In the genomic region with DNA sequence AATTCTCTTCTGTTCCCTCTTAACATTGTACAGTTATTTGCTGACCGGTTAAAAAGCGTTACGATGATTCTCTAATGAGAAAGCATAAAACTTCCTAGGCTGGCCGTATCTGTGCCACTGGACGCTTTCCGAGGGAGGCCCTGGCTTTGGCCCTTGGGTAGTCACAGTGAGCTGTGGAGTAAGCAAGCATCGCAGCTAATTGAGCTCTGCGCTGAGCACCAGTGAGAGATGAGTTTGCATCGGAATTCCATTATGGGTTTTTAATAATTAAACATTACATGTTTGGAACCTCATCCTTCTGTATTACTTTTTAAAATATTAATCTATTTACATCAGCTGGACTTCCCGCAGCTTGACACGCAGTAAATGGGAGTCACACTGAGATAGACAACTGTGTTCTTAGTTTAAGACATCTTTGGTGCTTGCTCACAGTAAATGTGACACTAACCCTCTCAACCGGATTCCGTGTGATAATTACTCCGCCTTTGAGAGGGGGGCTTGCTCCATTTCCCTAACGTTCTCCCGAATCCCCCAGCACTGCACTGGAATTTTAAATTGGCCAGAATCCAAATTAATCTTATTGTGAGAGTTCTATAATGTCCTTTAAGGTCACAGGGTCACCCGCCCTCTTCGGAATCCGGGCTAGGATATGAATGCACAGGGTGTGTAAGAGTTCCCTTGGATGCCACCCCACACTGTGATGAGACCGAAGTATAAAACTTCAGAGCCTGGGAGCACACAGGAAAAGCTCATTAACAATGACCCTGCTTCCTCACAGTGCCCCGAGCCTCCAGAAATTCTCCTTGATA, we compare ENCODE assay signal across 14 mouse cellular contexts.
DNase-seq lines count a peak whose midpoint lies in the region; ATAC-seq and TF ChIP-seq lines count a peak whose summit lies in the region.
"Had no signal": no experiment of that assay in that cellular context is flagged by ENCODE, and none has a peak within 500 bp of the region (broad histone marks: within the 10 kb centered on the region; RNA-seq: fewer than 3 reads in every experiment).

No protein-coding gene starts in this region.

- peaks cover 8% of the 10 kb centered on the region for H3K36me3 ChIP-seq in midbrain, embryonic 10.5 days
- H3K36me3 ChIP-seq in midbrain, embryonic 16.5 days (ENCODE audit: control insufficient read depth, insufficient read depth, low read length), result peaks cover 3% of the 10 kb centered on the region; the same call in 1 of the 2 replicates
- H3K36me3 ChIP-seq in midbrain, embryonic 12.5 days, result 0 out of 2 replicates have a peak, but pooled peaks cover 6% of the 10 kb centered on the region

- intact Hi-C loops in gastrocnemius, adult 2 months (cut with DNase I), result loop anchor here (5.0 kb wide), 1 partner anchor 135 kb away; the partner anchor contains the start of genes 9030612E09Rik and Sobp

- H3K4me3 ChIP-seq in gastrocnemius, adult 2 months, result no peak overlapping the region
- H3K4me3 ChIP-seq in midbrain, embryonic 10.5 days, result 0 out of 2 replicates have a peak overlapping the region, but pooled peaks have one; percentile 16
- no peak overlapping the region for H3K4me3 ChIP-seq in midbrain, embryonic 16.5 days (ENCODE audit: low read depth, low read length)
- H3K4me3 ChIP-seq in midbrain, embryonic 12.5 days, result no peak overlapping the region
- H3K4me3 ChIP-seq: layer of hippocampus, adult 2 months; megakaryocyte, embryonic 14.5 days had no signal

- H3K9me3 ChIP-seq in midbrain, embryonic 10.5 days (replicated peaks), result no peaks in the 10 kb centered on the region
- no peaks in the 10 kb centered on the region for H3K9me3 ChIP-seq in midbrain, embryonic 16.5 days (replicated peaks; ENCODE audit: control insufficient read depth, low read length, poor library complexity, severe bottlenecking)
- no peaks in the 10 kb centered on the region for H3K9me3 ChIP-seq in midbrain, embryonic 12.5 days

- H3K4me2 ChIP-seq in midbrain, embryonic 16.5 days (ENCODE audit: low read length), result no peak overlapping the region
- H3K4me2 ChIP-seq in midbrain, embryonic 12.5 days (replicated peaks), result 0 out of 2 replicates have a peak overlapping the region, but pooled peaks have one; percentile 9

- H3K27me3 ChIP-seq in midbrain, embryonic 10.5 days (ENCODE audit: low read depth, poor library complexity, severe bottlenecking), result peaks cover 4% of the 10 kb centered on the region; the same call in 1 of the 2 replicates
- no peaks in the 10 kb centered on the region for H3K27me3 ChIP-seq in midbrain, embryonic 16.5 days (ENCODE audit: control insufficient read depth, insufficient read depth, low read depth, low read length)
- H3K27me3 ChIP-seq in midbrain, embryonic 12.5 days, result 0 out of 2 replicates have a peak, but pooled peaks cover 8% of the 10 kb centered on the region

- ATAC-seq in midbrain, embryonic 16.5 days, result no peak
- ATAC-seq in midbrain, embryonic 12.5 days (ENCODE audit: low FRiP score, low read depth), result 0 out of 2 replicates have a peak, but pooled peaks have one; percentile 28
- ATAC-seq: activated CD4-positive, CD25-positive, alpha-beta regulatory T cell, adult 4 months had no signal

- TF ChIP-seq CTCF in gastrocnemius, adult 2 months (IDR thresholded peaks at IDR 0.05), result no peak

- DNase-seq in gastrocnemius, adult 2 months, result peak; percentile 40
- DNase-seq in gastrocnemius, postnatal 25 days, result no peak
- DNase-seq in midbrain, embryonic 10.5 days (ENCODE audit: low spot score), result peak; percentile 30
- no peak for DNase-seq in c-Kit-positive CD71-positive TER-119-positive erythroid progenitor cells, embryonic 14.5 days (ENCODE audit: low spot score)
- DNase-seq in layer of hippocampus, adult 18-20 months (ENCODE audit: low spot score in 2 of 2), result no peak
- DNase-seq: cerebellum, adult 8-10 months; heart, postnatal 36 days; kidney, adult 2 months; right cerebral cortex, postnatal 14 days had no signal

- no peak overlapping the region for H3K9ac ChIP-seq in midbrain, embryonic 16.5 days (ENCODE audit: low read depth, low read length)
- no peak overlapping the region for H3K9ac ChIP-seq in midbrain, embryonic 12.5 days (replicated peaks)

- WGBS in midbrain, embryonic 10.5 days, result 54% methylated on average over 21 of the region's 21 CpGs
- WGBS in midbrain, embryonic 16.5 days, result 34% methylated on average over 21 of the region's 21 CpGs
- WGBS in midbrain, embryonic 12.5 days, result 42% methylated on average over 21 of the region's 21 CpGs

- H3K4me1 ChIP-seq in midbrain, embryonic 10.5 days, result peaks cover 55% of the 10 kb centered on the region
- H3K4me1 ChIP-seq in midbrain, embryonic 16.5 days (ENCODE audit: control insufficient read depth, insufficient read depth, low read length), result peaks cover 32% of the 10 kb centered on the region
- peaks cover 34% of the 10 kb centered on the region for H3K4me1 ChIP-seq in midbrain, embryonic 12.5 days

- H3K27ac ChIP-seq in gastrocnemius, adult 2 months, result peak overlapping the region; percentile 86
- peak overlapping the region; percentile 50 for H3K27ac ChIP-seq in midbrain, embryonic 10.5 days (replicated peaks)
- no peak overlapping the region for H3K27ac ChIP-seq in midbrain, embryonic 16.5 days (ENCODE audit: low read length)
- peak overlapping the region; percentile 52 for H3K27ac ChIP-seq in midbrain, embryonic 12.5 days (replicated peaks)
- H3K27ac ChIP-seq: layer of hippocampus, adult 2 months had no signal

Comparison
In these comparisons a context has a peak if more than half of its experiments do, and no peak if none do; other contexts are left out.
1. DNase-seq: peak in gastrocnemius, adult 2 months (single experiment) and midbrain, embryonic 10.5 days (single experiment); none in gastrocnemius, postnatal 25 days (single experiment), c-Kit-positive CD71-positive TER-119-positive erythroid progenitor cells, embryonic 14.5 days (single experiment) and layer of hippocampus, adult 18-20 months (0 of 2).